Mouse (Mus musculus): ENCODE measurements around the gene Rbm38. TPM values are rescaled to one million over a fixed set of nuclear protein-coding genes. Genes with fewer than 3 reads are reported as not detected.

Gene Rbm38
- polyA plus RNA-seq, 1 experiment from 2014 or later, result 62.6 TPM

- H3K27me3 ChIP-seq (replicated peaks; ENCODE audit: control insufficient read depth, insufficient read depth, low read length), result no peaks in the 10 kb centered on the region
- 67% methylated on average over 4 of the region's 4 CpGs for WGBS
- H3K4me1 ChIP-seq (ENCODE audit: control insufficient read depth, insufficient read depth, low read length), result peaks cover 63% of the 10 kb centered on the region
- ATAC-seq, result no peak
- H3K9me3 ChIP-seq (ENCODE audit: control insufficient read depth, low read length), result no peaks in the 10 kb centered on the region
- H3K36me3 ChIP-seq (ENCODE audit: control insufficient read depth, insufficient read depth, low read length), result peaks cover 5% of the 10 kb centered on the region; the same call in 1 of the 2 replicates
- H3K4me3 ChIP-seq (ENCODE audit: low read length), result no peak overlapping the region
- 0 out of 2 replicates have a peak overlapping the region, but pooled peaks have one; percentile 63 for H3K27ac ChIP-seq (ENCODE audit: low read length)
- no peak overlapping the region for H3K4me2 ChIP-seq (ENCODE audit: low read depth, low read length)
- no peak overlapping the region for H3K9ac ChIP-seq (ENCODE audit: low read depth, low read length)
These were observed 7.7 kb downstream of the Rbm38 start for GRCm38 (mm10) chr2:173027824-173028495.

- Histone ChIP-seq H3K9ac (ENCODE audit: low read depth, low read length) (no peak overlapping the region), H3K4me2 (ENCODE audit: low read depth, low read length) (no peak overlapping the region), H3K36me3 (ENCODE audit: control insufficient read depth, insufficient read depth, low read length) (peaks cover 5% of the 10 kb centered on the region; the same call in 1 of the 2 replicates), H3K27me3 (replicated peaks; ENCODE audit: control insufficient read depth, insufficient read depth, low read length) (no peaks in the 10 kb centered on the region), H3K4me1 (ENCODE audit: control insufficient read depth, insufficient read depth, low read length) (peaks cover 61% of the 10 kb centered on the region), H3K4me3 (ENCODE audit: low read length) (no peak overlapping the region), H3K27ac (ENCODE audit: low read length) (no peak overlapping the region), H3K9me3 (ENCODE audit: control insufficient read depth, low read length) (no peaks in the 10 kb centered on the region)
- WGBS, result 84% methylated on average over 3 of the region's 3 CpGs
- ATAC-seq, result no peak
These were observed 8.3 kb downstream of the Rbm38 start for GRCm38 (mm10) chr2:173028508-173029031.

GRCm38 (mm10) chr2:173030591-173031338 lies 10.5 kb downstream of the Rbm38 start:
- Histone ChIP-seq H3K9me3 (ENCODE audit: control insufficient read depth, low read length) (no peaks in the 10 kb centered on the region), H3K36me3 (ENCODE audit: control insufficient read depth, insufficient read depth, low read length) (peaks cover 2% of the 10 kb centered on the region)
- ATAC-seq, result no peak

GRCm38 (mm10) chr2:173033531-173033930 lies 13.2 kb downstream of the Rbm38 start:
- Histone ChIP-seq H3K27ac (ENCODE audit: low read length) (no peak overlapping the region), H3K27me3 (replicated peaks; ENCODE audit: control insufficient read depth, insufficient read depth, low read length) (no peaks in the 10 kb centered on the region), H3K4me3 (ENCODE audit: low read length) (no peak overlapping the region), H3K9me3 (ENCODE audit: control insufficient read depth, low read length) (no peaks in the 10 kb centered on the region), H3K9ac (ENCODE audit: low read depth, low read length) (no peak overlapping the region), H3K36me3 (ENCODE audit: control insufficient read depth, insufficient read depth, low read length) (peaks cover 2% of the 10 kb centered on the region), H3K4me2 (ENCODE audit: low read depth, low read length) (no peak overlapping the region), H3K4me1 (ENCODE audit: control insufficient read depth, insufficient read depth, low read length) (peaks cover 17% of the 10 kb centered on the region)
- WGBS, result 90% methylated on average over 13 of the region's 13 CpGs
- ATAC-seq, result no peak

More at GRCm38 (mm10) chr2:173030591-173031338, 10.5 kb downstream of the Rbm38 start:
- 66% methylated on average over 12 of the region's 12 CpGs for WGBS
- no peak overlapping the region for H3K9ac ChIP-seq (ENCODE audit: low read depth, low read length)
- H3K27me3 ChIP-seq (replicated peaks; ENCODE audit: control insufficient read depth, insufficient read depth, low read length), result no peaks in the 10 kb centered on the region
- peak overlapping the region; percentile 10; the same call in 1 of the 2 replicates for H3K27ac ChIP-seq (ENCODE audit: low read length)
- peaks cover 39% of the 10 kb centered on the region for H3K4me1 ChIP-seq (ENCODE audit: control insufficient read depth, insufficient read depth, low read length)
- H3K4me2 ChIP-seq (ENCODE audit: low read depth, low read length), result no peak overlapping the region
- H3K4me3 ChIP-seq (ENCODE audit: low read length), result no peak overlapping the region

- peak; percentile 34 for ATAC-seq
- WGBS, result 39% methylated on average over 4 of the region's 4 CpGs
- H3K4me3 ChIP-seq (ENCODE audit: low read length), result no peak overlapping the region
- H3K27ac ChIP-seq (ENCODE audit: low read length), result no peak overlapping the region
- H3K27me3 ChIP-seq (replicated peaks; ENCODE audit: control insufficient read depth, insufficient read depth, low read length), result no peaks in the 10 kb centered on the region
- no peak overlapping the region for H3K4me2 ChIP-seq (ENCODE audit: low read depth, low read length)
- no peaks in the 10 kb centered on the region for H3K9me3 ChIP-seq (ENCODE audit: control insufficient read depth, low read length)
- peaks cover 2% of the 10 kb centered on the region for H3K36me3 ChIP-seq (ENCODE audit: control insufficient read depth, insufficient read depth, low read length)
- no peak overlapping the region for H3K9ac ChIP-seq (ENCODE audit: low read depth, low read length)
- H3K4me1 ChIP-seq (ENCODE audit: control insufficient read depth, insufficient read depth, low read length), result peaks cover 13% of the 10 kb centered on the region
These were observed 14.7 kb downstream of the Rbm38 start for GRCm38 (mm10) chr2:173034998-173035397.

- no peak overlapping the region for H3K9ac ChIP-seq (ENCODE audit: low read depth, low read length)
- 92% methylated on average over 5 of the region's 5 CpGs for WGBS
- no peak overlapping the region for H3K4me2 ChIP-seq (ENCODE audit: low read depth, low read length)
- no peak overlapping the region for H3K4me3 ChIP-seq (ENCODE audit: low read length)
- H3K9me3 ChIP-seq (ENCODE audit: control insufficient read depth, low read length), result no peaks in the 10 kb centered on the region
- H3K4me1 ChIP-seq (ENCODE audit: control insufficient read depth, insufficient read depth, low read length), result peaks cover 7% of the 10 kb centered on the region; the same call in 1 of the 2 replicates
- H3K27me3 ChIP-seq (replicated peaks; ENCODE audit: control insufficient read depth, insufficient read depth, low read length), result no peaks in the 10 kb centered on the region
- H3K27ac ChIP-seq (ENCODE audit: low read length), result no peak overlapping the region
- H3K36me3 ChIP-seq (ENCODE audit: control insufficient read depth, insufficient read depth, low read length), result peaks cover 2% of the 10 kb centered on the region
- ATAC-seq, result no peak
These were observed 15.4 kb downstream of the Rbm38 start for GRCm38 (mm10) chr2:173035653-173036052.

GRCm38 (mm10) chr2:173036055-173036454 lies 15.8 kb downstream of the Rbm38 start:
- Histone ChIP-seq H3K27me3 (replicated peaks; ENCODE audit: control insufficient read depth, insufficient read depth, low read length) (no peaks in the 10 kb centered on the region), H3K4me1 (ENCODE audit: control insufficient read depth, insufficient read depth, low read length) (peaks cover 4% of the 10 kb centered on the region; the same call in 1 of the 2 replicates), H3K4me3 (ENCODE audit: low read length) (no peak overlapping the region), H3K9me3 (ENCODE audit: control insufficient read depth, low read length) (no peaks in the 10 kb centered on the region), H3K36me3 (ENCODE audit: control insufficient read depth, insufficient read depth, low read length) (peaks cover 2% of the 10 kb centered on the region), H3K27ac (ENCODE audit: low read length) (no peak overlapping the region), H3K9ac (ENCODE audit: low read depth, low read length) (no peak overlapping the region), H3K4me2 (ENCODE audit: low read depth, low read length) (no peak overlapping the region)
- WGBS, result 86% methylated on average over 5 of the region's 5 CpGs
- ATAC-seq, result no peak

- peaks cover 2% of the 10 kb centered on the region for H3K36me3 ChIP-seq (ENCODE audit: control insufficient read depth, insufficient read depth, low read length)
- ATAC-seq, result no peak
- 63% methylated on average over 4 of the region's 4 CpGs for WGBS
- peaks cover 4% of the 10 kb centered on the region; the same call in 1 of the 2 replicates for H3K4me1 ChIP-seq (ENCODE audit: control insufficient read depth, insufficient read depth, low read length)
- H3K4me2 ChIP-seq (ENCODE audit: low read depth, low read length), result no peak overlapping the region
- no peaks in the 10 kb centered on the region for H3K27me3 ChIP-seq (replicated peaks; ENCODE audit: control insufficient read depth, insufficient read depth, low read length)
- H3K27ac ChIP-seq (ENCODE audit: low read length), result no peak overlapping the region
- no peaks in the 10 kb centered on the region for H3K9me3 ChIP-seq (ENCODE audit: control insufficient read depth, low read length)
- no peak overlapping the region for H3K4me3 ChIP-seq (ENCODE audit: low read length)
- 0 out of 2 replicates have a peak overlapping the region, but pooled peaks have one; percentile 40 for H3K9ac ChIP-seq (ENCODE audit: low read depth, low read length)
These were observed 16.3 kb downstream of the Rbm38 start for GRCm38 (mm10) chr2:173036611-173037010.

- no peak for ATAC-seq
These were observed 17.0 kb downstream of the Rbm38 start for GRCm38 (mm10) chr2:173037347-173037746.

More at GRCm38 (mm10) chr2:173037347-173037746, 17.0 kb downstream of the Rbm38 start:
- H3K27me3 ChIP-seq (replicated peaks; ENCODE audit: control insufficient read depth, insufficient read depth, low read length), result no peaks in the 10 kb centered on the region
- no peak overlapping the region for H3K4me2 ChIP-seq (ENCODE audit: low read depth, low read length)
- WGBS, result 74% methylated on average over 5 of the region's 5 CpGs
- H3K27ac ChIP-seq (ENCODE audit: low read length), result no peak overlapping the region
- H3K9ac ChIP-seq (ENCODE audit: low read depth, low read length), result no peak overlapping the region
- H3K36me3 ChIP-seq (ENCODE audit: control insufficient read depth, insufficient read depth, low read length), result peaks cover 2% of the 10 kb centered on the region
- peaks cover 4% of the 10 kb centered on the region; the same call in 1 of the 2 replicates for H3K4me1 ChIP-seq (ENCODE audit: control insufficient read depth, insufficient read depth, low read length)
- H3K4me3 ChIP-seq (ENCODE audit: low read length), result no peak overlapping the region
- H3K9me3 ChIP-seq (ENCODE audit: control insufficient read depth, low read length), result no peaks in the 10 kb centered on the region
